Mouse (Mus musculus) forebrain, postnatal 0 days (tissue): ENCODE data around the gene Zrsr2. TPM values are rescaled to one million over a fixed set of nuclear protein-coding genes. Genes with fewer than 3 reads are reported as not detected.
A peak's percentile ranks its signal among the peaks of the same experiment; 100 is the strongest.

Source experiments
- ATAC-seq: fragments of 200-750 bp; cut with Nextera tagmentation; 2 replicates; pipeline ENCODE4 v1.8.0; 2017; ENCODE audit warnings: mild to moderate bottlenecking, moderate library complexity
- DNase-seq: peaks from one replicate; pipeline ENCODE4 v3.0.0-alpha.2; 2015
- H3K27ac ChIP-seq: fragments of 300-500 bp; sonication (generic); 2 replicates; pipeline ENCODE4 v1.5.1; 2014; ENCODE audit warnings: low read depth, mild to moderate bottlenecking, antibody characterized with exemption, low read length, moderate library complexity, mixed read lengths
- H3K27me3 ChIP-seq: fragments of 300-500 bp; sonication (generic); 2 replicates; pipeline ENCODE4 v1.6.1; 2014; ENCODE audit warnings: mild to moderate bottlenecking, low read length, mixed read lengths; ENCODE audit not compliant: insufficient read depth
- H3K36me3 ChIP-seq: fragments of 300-500 bp; sonication (generic); 2 replicates; pipeline ENCODE4 v1.6.1; 2014; ENCODE audit warnings: mild to moderate bottlenecking, moderate library complexity; ENCODE audit not compliant: insufficient read depth
- H3K4me1 ChIP-seq: fragments of 300-500 bp; sonication (generic); 2 replicates; pipeline ENCODE4 v1.6.1; 2014; ENCODE audit warnings: antibody characterized with exemption; ENCODE audit not compliant: insufficient read depth
- H3K4me2 ChIP-seq: fragments of 300-500 bp; sonication (generic); 2 replicates; pipeline ENCODE4 v1.6.1; 2014; ENCODE audit warnings: low read depth, mild to moderate bottlenecking, moderate library complexity
- H3K4me3 ChIP-seq: fragments of 300-500 bp; sonication (generic); 2 replicates; pipeline ENCODE4 v1.5.1; 2014; ENCODE audit warnings: low read depth, low read length, mixed read lengths
- H3K9ac ChIP-seq: fragments of 300-500 bp; sonication (generic); 2 replicates; pipeline ENCODE4 v1.6.1; 2014; ENCODE audit warnings: mild to moderate bottlenecking
- H3K9me3 ChIP-seq: fragments of 300-500 bp; sonication (generic); 2 replicates; pipeline ENCODE4 v1.6.1; 2016; ENCODE audit warnings: low read length
- CTCF ChIP-seq: sonication (generic); IDR thresholded peaks from 2 replicates; pipeline ENCODE4 v1.5.1; 2016; ENCODE audit warnings: antibody characterized with exemption, control low read depth, low read depth
- WGBS: fragments of 180-500 bp; shearing (Covaris S2); extraction: QIAGEN DNeasy Blood & Tissue Kit; methylation state at CpG from one replicate; pipeline ENCODE4 v1.1.7; 2014; 5-methylcytosine and 5-hydroxymethylcytosine counted together
- polyA plus RNA-seq: library from polyadenylated mRNA; unstranded; fragments of >200 nt; fragmentation: Nextera tagmentation; extraction: Ambion mirVana; gene quantifications from 2 replicates; pipeline ENCODE4 v1.2.1, GENCODE M21; 2015
- total RNA-seq: library from RNA; depleted of rRNA; stranded (reverse); fragments of >200 nt; gene quantifications from 2 replicates; pipeline ENCODE4 v1.2.3, GENCODE M21; 2014

Zrsr2 gene
- total and polyA plus RNA-seq, 2 experiments from 2014 or later = 18.5 to 81.3 TPM

- Histone ChIP-seq H3K9ac (no peak overlapping the region), H3K36me3 (no peaks in the 10 kb centered on the region), H3K4me1 (no peaks in the 10 kb centered on the region), H3K4me3 (no peak overlapping the region), H3K4me2 (no peak overlapping the region), H3K9me3 (no peaks in the 10 kb centered on the region), H3K27me3 (no peaks in the 10 kb centered on the region), H3K27ac (no peak overlapping the region)
- ATAC-seq (no peak), DNase-seq (no peak)
- TF ChIP-seq CTCF = no peak
- WGBS = 94% methylated on average over 1 of the region's 1 CpGs
Observed at GRCm38 (mm10) chrX:163981092-163981491, 22.6 kb upstream of the Zrsr2 start.

- WGBS = 29% methylated on average over 58 of the region's 67 CpGs
- Histone ChIP-seq H3K36me3 (peaks cover 5% of the 10 kb centered on the region; the same call in 1 of the 2 replicates), H3K27me3 (no peaks in the 10 kb centered on the region), H3K4me2 (peak overlapping the region; percentile 50), H3K27ac (peak overlapping the region; percentile 95), H3K9me3 (no peaks in the 10 kb centered on the region), H3K9ac (peak overlapping the region; percentile 75), H3K4me3 (peak overlapping the region; percentile 63), H3K4me1 (no peaks in the 10 kb centered on the region)
- ATAC-seq = peak; percentile 91
- TF ChIP-seq CTCF = no peak
- peak; percentile 65 for DNase-seq
Observed at GRCm38 (mm10) chrX:163957803-163958466, 526 bp downstream of the Zrsr2 start.

- H3K27ac ChIP-seq = peak overlapping the region; percentile 95; the same call in 1 of the 2 replicates
- peak overlapping the region; percentile 63 for H3K4me3 ChIP-seq
- 34% methylated on average over 12 of the region's 12 CpGs for WGBS
- H3K4me2 ChIP-seq = peak overlapping the region; percentile 50
- no peaks in the 10 kb centered on the region for H3K27me3 ChIP-seq
- no peak for TF ChIP-seq CTCF
- no peak for ATAC-seq
- H3K9me3 ChIP-seq = no peaks in the 10 kb centered on the region
- H3K9ac ChIP-seq = peak overlapping the region; percentile 75
- no peak for DNase-seq
- H3K36me3 ChIP-seq = peaks cover 6% of the 10 kb centered on the region; the same call in 1 of the 2 replicates
- H3K4me1 ChIP-seq = no peaks in the 10 kb centered on the region
Observed at GRCm38 (mm10) chrX:163957381-163957780, 1.1 kb downstream of the Zrsr2 start.

- WGBS = 88% methylated on average over 1 of the region's 1 CpGs
- ATAC-seq (no peak), DNase-seq (no peak)
- Histone ChIP-seq H3K27ac (no peak overlapping the region), H3K4me3 (no peak overlapping the region), H3K27me3 (no peaks in the 10 kb centered on the region), H3K4me1 (no peaks in the 10 kb centered on the region), H3K4me2 (no peak overlapping the region), H3K9me3 (no peaks in the 10 kb centered on the region), H3K36me3 (peaks cover 9% of the 10 kb centered on the region), H3K9ac (no peak overlapping the region)
- TF ChIP-seq CTCF = no peak
Observed at GRCm38 (mm10) chrX:163951618-163952017, 6.8 kb downstream of the Zrsr2 start.

- Histone ChIP-seq H3K4me3 (no peak overlapping the region), H3K9ac (no peak overlapping the region), H3K36me3 (peaks cover 6% of the 10 kb centered on the region; the same call in 1 of the 2 replicates), H3K4me1 (no peaks in the 10 kb centered on the region), H3K4me2 (no peak overlapping the region), H3K27me3 (no peaks in the 10 kb centered on the region), H3K27ac (no peak overlapping the region), H3K9me3 (no peaks in the 10 kb centered on the region)
- 80% methylated on average over 3 of the region's 3 CpGs for WGBS
- no peak for TF ChIP-seq CTCF
- DNase-seq (no peak), ATAC-seq (no peak)
Observed at GRCm38 (mm10) chrX:163944381-163944780, 14.1 kb downstream of the Zrsr2 start.

GRCm38 (mm10) chrX:163938587-163938986 lies 19.9 kb downstream of the Zrsr2 start:
- Histone ChIP-seq H3K4me1 (no peaks in the 10 kb centered on the region), H3K27ac (no peak overlapping the region), H3K9me3 (no peaks in the 10 kb centered on the region), H3K27me3 (no peaks in the 10 kb centered on the region), H3K36me3 (peaks cover 6% of the 10 kb centered on the region; the same call in 1 of the 2 replicates), H3K9ac (no peak overlapping the region), H3K4me2 (no peak overlapping the region), H3K4me3 (no peak overlapping the region)
- DNase-seq = no peak
- WGBS = 83% methylated on average over 6 of the region's 6 CpGs
- no peak for ATAC-seq
- no peak for TF ChIP-seq CTCF

- no peak for TF ChIP-seq CTCF
- no peak for ATAC-seq
Observed at GRCm38 (mm10) chrX:163934731-163935130, 23.7 kb downstream of the Zrsr2 start.

More at GRCm38 (mm10) chrX:163934731-163935130, 23.7 kb downstream of the Zrsr2 start:
- WGBS = 76% methylated on average over 8 of the region's 8 CpGs
- H3K4me2 ChIP-seq = no peak overlapping the region
- H3K36me3 ChIP-seq = no peaks in the 10 kb centered on the region
- no peak overlapping the region for H3K4me3 ChIP-seq
- no peak overlapping the region for H3K27ac ChIP-seq
- no peak overlapping the region for H3K9ac ChIP-seq
- no peaks in the 10 kb centered on the region for H3K4me1 ChIP-seq
- DNase-seq = no peak
- no peaks in the 10 kb centered on the region for H3K9me3 ChIP-seq
- no peaks in the 10 kb centered on the region for H3K27me3 ChIP-seq
